In genomic region chr4:154549961-154550393, GRCm38 (mm10) we compare ENCODE assay signal across 8 mouse cellular contexts.
A peak's percentile ranks its signal among the peaks of the same experiment; 100 is the strongest.
DNase-seq lines count a peak whose midpoint lies in the region; ATAC-seq lines count a peak whose summit lies in the region.

No protein-coding gene starts in this region.

- H3K9me3 ChIP-seq in heart, embryonic 13.5 days = no peaks in the 10 kb centered on the region
- no peaks in the 10 kb centered on the region for H3K9me3 ChIP-seq in heart, embryonic 11.5 days (replicated peaks; ENCODE audit: control insufficient read depth, low read length)
- H3K9me3 ChIP-seq in embryonic facial prominence, embryonic 11.5 days (replicated peaks; ENCODE audit: control insufficient read depth, low read length) = no peaks in the 10 kb centered on the region
- no peaks in the 10 kb centered on the region for H3K9me3 ChIP-seq in midbrain, embryonic 14.5 days (ENCODE audit: control insufficient read depth, low read length)

- H3K4me1 ChIP-seq in heart, embryonic 13.5 days = peaks cover 77% of the 10 kb centered on the region
- peaks cover 21% of the 10 kb centered on the region for H3K4me1 ChIP-seq in heart, embryonic 11.5 days (ENCODE audit: control insufficient read depth, insufficient read depth, low read length)
- peaks cover 2% of the 10 kb centered on the region for H3K4me1 ChIP-seq in embryonic facial prominence, embryonic 11.5 days (ENCODE audit: control insufficient read depth, insufficient read depth, low read length)
- peaks cover 30% of the 10 kb centered on the region for H3K4me1 ChIP-seq in midbrain, embryonic 14.5 days (ENCODE audit: control insufficient read depth, insufficient read depth, low read length)

- H3K27me3 ChIP-seq in heart, embryonic 13.5 days (replicated peaks) = peaks cover 18% of the 10 kb centered on the region; the same call in 1 of the 2 replicates
- 0 out of 2 replicates have a peak, but pooled peaks cover 3% of the 10 kb centered on the region for H3K27me3 ChIP-seq in heart, embryonic 11.5 days (ENCODE audit: control insufficient read depth, insufficient read depth, low read length)
- no peaks in the 10 kb centered on the region for H3K27me3 ChIP-seq in embryonic facial prominence, embryonic 11.5 days (ENCODE audit: control insufficient read depth, insufficient read depth, low read length)
- peaks cover 13% of the 10 kb centered on the region; the same call in 1 of the 2 replicates for H3K27me3 ChIP-seq in midbrain, embryonic 14.5 days (ENCODE audit: control insufficient read depth, insufficient read depth, low read length)

- DNase-seq in embryonic facial prominence, embryonic 11.5 days (ENCODE audit: low spot score) = no peak
- DNase-seq in heart, postnatal 36 days = peak; percentile 14 to 27
- DNase-seq in left cerebral cortex, adult 11 months (ENCODE audit: low spot score) = peak; percentile 35
- peak; percentile 79 for DNase-seq in midbrain, embryonic 14.5 days
- no peak for DNase-seq in adipocyte (ENCODE audit: low spot score)
- no peak for DNase-seq in gastrocnemius, postnatal 36 days

- H3K9ac ChIP-seq in heart, embryonic 13.5 days = peak overlapping the region; percentile 7; the same call in 1 of the 2 replicates
- H3K9ac ChIP-seq in heart, embryonic 11.5 days (ENCODE audit: low read depth, low read length) = no peak overlapping the region
- H3K9ac ChIP-seq in embryonic facial prominence, embryonic 11.5 days (replicated peaks; ENCODE audit: low read length) = peak overlapping the region; percentile 26
- 0 out of 2 replicates have a peak overlapping the region, but pooled peaks have one; percentile 12 for H3K9ac ChIP-seq in midbrain, embryonic 14.5 days (replicated peaks; ENCODE audit: low read length)

- no peaks in the 10 kb centered on the region for H3K36me3 ChIP-seq in heart, embryonic 13.5 days
- no peaks in the 10 kb centered on the region for H3K36me3 ChIP-seq in heart, embryonic 11.5 days (ENCODE audit: control insufficient read depth, insufficient read depth, low read length)
- H3K36me3 ChIP-seq in embryonic facial prominence, embryonic 11.5 days (replicated peaks; ENCODE audit: control insufficient read depth, insufficient read depth, low read depth, low read length) = no peaks in the 10 kb centered on the region
- no peaks in the 10 kb centered on the region for H3K36me3 ChIP-seq in midbrain, embryonic 14.5 days (ENCODE audit: control insufficient read depth, insufficient read depth, low read length)

- peak overlapping the region; percentile 5; the same call in 1 of the 2 replicates for H3K4me3 ChIP-seq in heart, embryonic 13.5 days
- no peak overlapping the region for H3K4me3 ChIP-seq in heart, embryonic 11.5 days (ENCODE audit: low read depth, low read length)
- no peak overlapping the region for H3K4me3 ChIP-seq in embryonic facial prominence, embryonic 11.5 days (ENCODE audit: low read depth, low read length)
- no peak overlapping the region for H3K4me3 ChIP-seq in midbrain, embryonic 14.5 days (replicated peaks; ENCODE audit: low read depth, low read length)

- WGBS in heart, embryonic 13.5 days = 37% methylated on average over 17 of the region's 17 CpGs
- WGBS in heart, embryonic 11.5 days (ENCODE audit: insufficient replicate concordance) = 38% methylated on average over 17 of the region's 17 CpGs
- 26% methylated on average over 17 of the region's 17 CpGs for whole genome bisulfite sequencing in embryonic facial prominence, embryonic 11.5 days
- 3% methylated on average over 17 of the region's 17 CpGs for WGBS in midbrain, embryonic 14.5 days

- intact Hi-C loops in heart, postnatal 36 days (cut with DNase I) = no loop called here
- intact Hi-C loops in gastrocnemius, postnatal 36 days (cut with DNase I) = no loop called here

- H3K27ac ChIP-seq in heart, embryonic 13.5 days (replicated peaks) = no peak overlapping the region
- H3K27ac ChIP-seq in heart, embryonic 11.5 days (ENCODE audit: low read depth, low read length) = no peak overlapping the region
- H3K27ac ChIP-seq in embryonic facial prominence, embryonic 11.5 days (replicated peaks; ENCODE audit: low read depth, low read length) = no peak overlapping the region
- H3K27ac ChIP-seq in midbrain, embryonic 14.5 days (replicated peaks; ENCODE audit: low read depth, low read length) = peak overlapping the region; percentile 81

- peak overlapping the region; percentile 44 for H3K4me2 ChIP-seq in heart, embryonic 13.5 days
- H3K4me2 ChIP-seq in heart, embryonic 11.5 days = no peak overlapping the region
- no peak overlapping the region for H3K4me2 ChIP-seq in embryonic facial prominence, embryonic 11.5 days (ENCODE audit: low read depth, low read length)
- peak overlapping the region; percentile 37 for H3K4me2 ChIP-seq in midbrain, embryonic 14.5 days (ENCODE audit: low read length)

- ATAC-seq in heart, embryonic 13.5 days (ENCODE audit: extremely low read depth, insufficient number of reproducible peaks, low FRiP score, low TSS enrichment) = no peak
- ATAC-seq in heart, embryonic 11.5 days (replicated peaks; ENCODE audit: insufficient number of reproducible peaks, low FRiP score, low TSS enrichment) = no peak
- no peak for ATAC-seq in embryonic facial prominence, embryonic 11.5 days (replicated peaks; ENCODE audit: insufficient number of reproducible peaks, low FRiP score, low TSS enrichment, low read depth)
- ATAC-seq in midbrain, embryonic 14.5 days (ENCODE audit: low FRiP score, low TSS enrichment) = peak; percentile 61; the same call in 1 of the 2 replicates

Comparison
In these comparisons a context has a peak if more than half of its experiments do, and no peak if none do; other contexts are left out.
1. H3K4me2 ChIP-seq: peak in heart, embryonic 13.5 days (single experiment) and midbrain, embryonic 14.5 days (single experiment); none in heart, embryonic 11.5 days (single experiment) and embryonic facial prominence, embryonic 11.5 days (single experiment).
2. DNase-seq: peak in heart, postnatal 36 days (2 of 2), left cerebral cortex, adult 11 months (single experiment) and midbrain, embryonic 14.5 days (single experiment); none in embryonic facial prominence, embryonic 11.5 days (single experiment), adipocyte (single experiment) and gastrocnemius, postnatal 36 days (0 of 2).